Mouse (Mus musculus) layer of hippocampus, adult 8-10 months (tissue): Measurements from ENCODE around the gene Lclat1. TPM values are rescaled to one million over a fixed set of nuclear protein-coding genes. Genes with fewer than 3 reads are reported as not detected.
A peak's percentile ranks its signal among the peaks of the same experiment; 100 is the strongest.

Experiments used
- DNase-seq, 2 experiments: peaks; one replicate each; pipeline ENCODE4 v3.0.0; 2022; ENCODE audit warnings: low spot score in 2 of 2
- total RNA-seq, 4 experiments: library from RNA; stranded (reverse); gene quantifications; 2 replicates each; pipeline ENCODE4 v1.2.4; 2022

The Lclat1 gene
- total RNA-seq, 4 experiments from 2014 or later, result 32.0 to 37.2 (median 36.6) TPM

GRCm38 (mm10) chr17:73087045-73087910 lies 20.5 kb upstream of the Lclat1 start:
- no peak for DNase-seq

- no peak for DNase-seq
Measured at GRCm38 (mm10) chr17:73091368-73091767, 16.4 kb upstream of the Lclat1 start.

GRCm38 (mm10) chr17:73092103-73093097 lies 15.4 kb upstream of the Lclat1 start:
- DNase-seq, result no peak

GRCm38 (mm10) chr17:73095070-73095469 lies 12.7 kb upstream of the Lclat1 start:
- DNase-seq, result no peak

- DNase-seq, result no peak
Measured at GRCm38 (mm10) chr17:73095585-73095984, 12.2 kb upstream of the Lclat1 start.

- DNase-seq, result peak in 1 of 2 experiments; percentile 35
Measured at GRCm38 (mm10) chr17:73096484-73096883, 11.3 kb upstream of the Lclat1 start.

- DNase-seq, result no peak
Measured at GRCm38 (mm10) chr17:73098636-73099035, 9.1 kb upstream of the Lclat1 start.

GRCm38 (mm10) chr17:73100396-73100795 lies 7.4 kb upstream of the Lclat1 start:
- no peak for DNase-seq

- DNase-seq, result no peak
Measured at GRCm38 (mm10) chr17:73102538-73102937, 5.2 kb upstream of the Lclat1 start.

- no peak for DNase-seq
Measured at GRCm38 (mm10) chr17:73108170-73108887, 544 bp downstream of the Lclat1 start.

GRCm38 (mm10) chr17:73108888-73109259 lies 1.1 kb downstream of the Lclat1 start:
- no peak for DNase-seq

GRCm38 (mm10) chr17:73112128-73112527 lies 4.3 kb downstream of the Lclat1 start:
- DNase-seq, result no peak

GRCm38 (mm10) chr17:73112601-73113000 lies 4.8 kb downstream of the Lclat1 start:
- no peak for DNase-seq

GRCm38 (mm10) chr17:73113230-73113629 lies 5.4 kb downstream of the Lclat1 start:
- DNase-seq, result no peak

GRCm38 (mm10) chr17:73118134-73118533 lies 10.3 kb downstream of the Lclat1 start:
- no peak for DNase-seq

- DNase-seq, result no peak
Measured at GRCm38 (mm10) chr17:73118702-73119101, 10.9 kb downstream of the Lclat1 start.

- DNase-seq, result no peak
Measured at GRCm38 (mm10) chr17:73119150-73119549, 11.4 kb downstream of the Lclat1 start.

- DNase-seq, result no peak
Measured at GRCm38 (mm10) chr17:73120545-73120944, 12.8 kb downstream of the Lclat1 start.

GRCm38 (mm10) chr17:73121726-73122125 lies 13.9 kb downstream of the Lclat1 start:
- no peak for DNase-seq

- DNase-seq, result no peak
Measured at GRCm38 (mm10) chr17:73126349-73126748, 18.6 kb downstream of the Lclat1 start.

GRCm38 (mm10) chr17:73126903-73127302 lies 19.1 kb downstream of the Lclat1 start:
- DNase-seq, result no peak
